Comparison of ENCODE assay signal across 9 mouse cellular contexts in genomic region chr17:65930960-65931359, GRCm38 (mm10). TPM values are rescaled to one million over a fixed set of nuclear protein-coding genes. Genes with fewer than 3 reads are reported as not detected.
DNase-seq lines count a peak whose midpoint lies in the region; ATAC-seq and TF ChIP-seq lines count a peak whose summit lies in the region.
"Had no signal": no experiment of that assay in that cellular context is flagged by ENCODE, and none has a peak within 500 bp of the region (broad histone marks: within the 10 kb centered on the region; RNA-seq: fewer than 3 reads in every experiment).

No protein-coding gene starts in this region.

- DNase-seq in heart, adult 18-20 months, result peak; percentile 79 to 85
- no peak for DNase-seq in heart, embryonic 10.5 days (ENCODE audit: low spot score)
- peak; percentile 86 for DNase-seq in 416B (ENCODE audit: low read depth)
- peak; percentile 88 for DNase-seq in cerebellum, adult 9-10 months
- DNase-seq in heart, adult 8-10 months (ENCODE audit: low spot score), result peak; percentile 83
- DNase-seq in lung, embryonic 14.5 days, result peak; percentile 80
- no peak for DNase-seq in embryo, embryonic 11 days
- DNase-seq in spleen, adult 18-20 months, result no peak

- no peaks in the 10 kb centered on the region for H3K27me3 ChIP-seq in heart, embryonic 10.5 days (ENCODE audit: insufficient read depth, poor library complexity, severe bottlenecking)
- no peaks in the 10 kb centered on the region for H3K27me3 ChIP-seq in lung, embryonic 14.5 days (ENCODE audit: insufficient read depth, low read length)
- H3K27me3 ChIP-seq: heart, embryonic 13.5 days had no signal

- H3K4me3 ChIP-seq in heart, embryonic 10.5 days, result no peak overlapping the region
- H3K4me3 ChIP-seq in lung, embryonic 14.5 days (ENCODE audit: low read depth, low read length), result no peak overlapping the region
- H3K4me3 ChIP-seq: heart, embryonic 13.5 days had no signal

- H3K27ac ChIP-seq in heart, embryonic 10.5 days, result no peak overlapping the region
- peak overlapping the region; percentile 42; the same call in 1 of the 2 replicates for H3K27ac ChIP-seq in lung, embryonic 14.5 days (ENCODE audit: low read depth)
- H3K27ac ChIP-seq: heart, embryonic 13.5 days had no signal

- H3K36me3 ChIP-seq in heart, embryonic 10.5 days, result peaks cover 58% of the 10 kb centered on the region
- peaks cover 40% of the 10 kb centered on the region for H3K36me3 ChIP-seq in lung, embryonic 14.5 days (ENCODE audit: insufficient read depth)

- H3K9me3 ChIP-seq in heart, embryonic 10.5 days, result no peaks in the 10 kb centered on the region
- no peaks in the 10 kb centered on the region for H3K9me3 ChIP-seq in lung, embryonic 14.5 days (ENCODE audit: low read depth, low read length)
- H3K9me3 ChIP-seq: heart, embryonic 13.5 days had no signal

- no peak overlapping the region for H3K9ac ChIP-seq in lung, embryonic 14.5 days
- H3K9ac ChIP-seq: heart, embryonic 13.5 days had no signal

- no peak for TF ChIP-seq CTCF in lung, embryonic 14.5 days (IDR thresholded peaks at IDR 0.05; ENCODE audit: low read depth)

- no peak overlapping the region for H3K4me2 ChIP-seq in lung, embryonic 14.5 days
- H3K4me2 ChIP-seq: heart, embryonic 13.5 days had no signal

- peak; percentile 87 for ATAC-seq in lung, embryonic 14.5 days (ENCODE audit: insufficient read depth)

- peaks cover 6% of the 10 kb centered on the region; the same call in 1 of the 2 replicates for H3K4me1 ChIP-seq in heart, embryonic 10.5 days
- peaks cover 8% of the 10 kb centered on the region for H3K4me1 ChIP-seq in lung, embryonic 14.5 days (ENCODE audit: insufficient read depth)

- 82% methylated on average over 6 of the region's 6 CpGs for WGBS in heart, embryonic 10.5 days
- WGBS in lung, embryonic 14.5 days, result 51% methylated on average over 6 of the region's 6 CpGs

RNA-seq across cellular contexts. Expression of gene Twsg1, which starts 20.1 kb away (rescaled TPM):
- total RNA-seq in heart, adult 18-20 months (2021), result 10 to 100 TPM; 74.0 to 76.9 TPM
- 74.4 and 79.4 TPM in 2 replicates for polyA plus RNA-seq in heart, embryonic 10.5 days (2016; fragmentation: Nextera tagmentation; extraction: Ambion mirVana)
- 10 to 100 TPM; 69.1 to 85.0 (median 79.8) TPM for total RNA-seq in heart, adult 8-10 months (2022)
- 142 and 143 TPM in 2 replicates for polyA plus RNA-seq in lung, embryonic 14.5 days (2014; fragmentation: Nextera tagmentation; extraction: Ambion mirVana)

RNA-seq across cellular contexts. Expression of gene Ralbp1, which starts 45.4 kb away (rescaled TPM):
- total RNA-seq in heart, adult 18-20 months (2021), result 10 to 100 TPM; 35.3 to 36.3 TPM
- polyA plus RNA-seq in heart, embryonic 10.5 days (2016; fragmentation: Nextera tagmentation; extraction: Ambion mirVana), result 46.1 and 52.1 TPM in 2 replicates
- 10 to 100 TPM; 33.6 to 42.3 (median 34.1) TPM for total RNA-seq in heart, adult 8-10 months (2022)
- 61.4 and 65.8 TPM in 2 replicates for polyA plus RNA-seq in lung, embryonic 14.5 days (2014; fragmentation: Nextera tagmentation; extraction: Ambion mirVana)

Comparison
In these comparisons a context has a peak if more than half of its experiments do, and no peak if none do; other contexts are left out.
1. DNase-seq: peak in heart, adult 18-20 months (2 of 2), 416B (single experiment), cerebellum, adult 9-10 months (single experiment), heart, adult 8-10 months (single experiment) and lung, embryonic 14.5 days (single experiment); none in heart, embryonic 10.5 days (single experiment), embryo, embryonic 11 days (single experiment) and spleen, adult 18-20 months (0 of 2).